Mouse (Mus musculus): ENCODE results near the gene Trpd52l3. TPM values are rescaled to one million over a fixed set of nuclear protein-coding genes. Genes with fewer than 3 reads are reported as not detected.

Trpd52l3 gene
- total and polyA plus RNA-seq, 3 experiments, result not detected

DNA sequence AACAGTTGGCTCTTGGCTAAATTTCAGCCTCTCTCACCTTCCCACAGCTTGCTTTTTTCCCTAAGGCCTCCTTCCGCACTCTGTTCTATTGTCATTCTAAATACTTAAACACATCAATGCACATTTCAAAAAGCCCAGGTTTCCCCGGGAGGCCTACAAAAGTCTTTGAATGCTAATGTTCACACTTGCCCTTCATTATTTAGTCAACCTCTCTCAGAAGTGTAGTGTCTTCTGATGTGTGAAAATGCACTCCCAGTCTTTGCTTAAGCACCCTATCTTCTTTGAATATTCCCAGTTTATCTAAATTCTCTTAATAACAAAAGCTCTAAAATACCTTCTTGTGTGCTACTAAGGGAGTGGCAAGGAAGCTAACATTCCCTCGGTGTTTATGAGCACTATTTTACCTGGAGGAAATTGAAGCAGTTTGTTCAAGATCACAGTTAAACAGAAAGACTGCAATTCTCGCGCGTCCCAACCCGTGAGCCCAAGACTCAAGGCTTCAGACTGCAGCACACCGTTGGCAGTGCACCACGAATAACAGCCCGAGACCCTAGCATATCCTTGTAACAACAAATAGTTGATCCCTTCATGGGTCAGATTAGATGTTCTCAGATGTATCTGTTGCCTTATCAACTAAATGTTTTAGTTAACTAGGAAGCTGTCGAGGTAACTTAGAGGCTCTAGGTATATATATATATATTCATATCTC lies 25.6 kb downstream of the Trpd52l3 start:
- Histone ChIP-seq H3K4me3 (replicated peaks in 1 of 3; ENCODE audit: low read depth in 2 of 3, low read length in 2 of 3, poor library complexity in 1 of 3) (no peak overlapping the region), H3K4me1 (ENCODE audit: control insufficient read depth in 1 of 2, insufficient read depth in 2 of 2) (peaks cover 3 to 33% of the 10 kb centered on the region in 2 experiments; a peak in 2 of 4 replicates), H3K27me3 (replicated peaks) (no peaks in the 10 kb centered on the region), H3K4me2 (ENCODE audit: insufficient read depth, low read depth, poor library complexity, severe bottlenecking) (no peak overlapping the region), H3K79me2 (replicated peaks; ENCODE audit: control insufficient read depth, extremely low read depth, insufficient read depth, poor library complexity, severe bottlenecking) (peaks cover 31% of the 10 kb centered on the region), H3K9me3 (replicated peaks; ENCODE audit: low read length) (peaks cover 4% of the 10 kb centered on the region), H3K27ac (ENCODE audit: insufficient read depth, low read depth) (peak overlapping the region; percentile 21; the same call in 1 of the 2 replicates), H3K9ac (ENCODE audit: insufficient read depth, low read depth) (no peak overlapping the region), H3K36me3 (replicated peaks in 1 of 2; ENCODE audit: control insufficient read depth in 1 of 2, insufficient read depth in 1 of 2, low read length in 1 of 2) (no peaks in the 10 kb centered on the region)
- no peak for DNase-seq (ENCODE audit: extremely low read depth)
- dilution Hi-C loops (cut with MboI; ENCODE audit: extremely low pct_ligation_motif_present, extremely low pct_unique_long_range_greater_than_20kb, low sequenced_read_pairs) (no loop called here), in situ Hi-C loops (cut with MboI; ENCODE audit: low pct_ligation_motif_present, low pct_unique_long_range_greater_than_20kb, low sequenced_read_pairs) (no loop called here)
- TF ChIP-seq E2F4 (IDR thresholded peaks at IDR 0.05; ENCODE audit: insufficient replicate concordance, low read depth, low read length) (no peak), TCF12 (IDR thresholded peaks at IDR 0.05; ENCODE audit: low read depth, low read length) (no peak), ZC3H11A (IDR thresholded peaks at IDR 0.05; ENCODE audit: low read depth, low read length) (no peak), UBTF (IDR thresholded peaks at IDR 0.05; ENCODE audit: low read depth, low read length) (no peak), USF2 (conservative IDR thresholded peaks at IDR 0.05; ENCODE audit: low read depth, low read length) (no peak), POLR2A (IDR thresholded peaks at IDR 0.05; ENCODE audit: low read depth, low read length) (no peak), CHD2 (IDR thresholded peaks at IDR 0.05; ENCODE audit: low read length) (no peak)

DNA sequence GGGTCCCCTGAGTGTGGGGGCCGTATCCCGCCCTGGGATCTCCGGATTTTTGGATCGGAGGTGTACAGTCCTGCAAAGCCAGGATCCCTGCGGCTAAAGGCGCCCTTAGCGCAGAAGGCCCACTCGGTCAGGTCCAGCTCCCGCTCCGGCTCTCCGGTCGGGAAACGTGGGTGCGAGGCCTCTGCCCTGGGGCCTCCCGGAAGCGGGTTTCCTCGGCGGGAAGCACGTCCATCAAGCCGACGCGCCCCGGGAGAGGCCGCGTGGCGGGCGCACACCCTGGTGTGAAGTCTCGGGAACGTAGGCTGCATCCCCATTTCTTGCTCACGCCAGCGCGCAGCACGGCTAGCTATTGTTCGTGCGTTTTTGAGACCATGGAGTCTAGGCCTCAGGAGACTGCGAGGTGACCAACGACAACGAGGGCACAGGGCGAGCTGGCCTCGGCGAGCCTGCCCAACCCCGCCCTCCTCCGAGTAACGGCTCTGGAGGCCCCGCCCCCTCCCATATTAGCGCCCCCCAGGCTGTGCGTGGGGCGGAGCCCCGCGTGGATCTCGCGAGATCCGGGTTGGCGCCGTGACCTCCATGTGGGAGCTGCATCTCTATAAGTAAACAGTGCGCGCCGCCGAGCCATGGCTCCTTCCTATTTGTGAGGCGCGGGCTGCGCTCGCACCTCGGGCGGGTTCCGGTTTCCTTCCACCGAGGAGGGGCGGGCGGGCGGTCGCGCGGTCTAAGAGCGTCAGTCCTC lies 26.5 kb downstream of the Trpd52l3 start, which contains the start of gene Uhrf2:
Gene Uhrf2, plus strand, starts transcription at position 620 of the 742 bp plus-strand sequence.
- peak; percentile 86 for DNase-seq (ENCODE audit: extremely low read depth)
- Histone ChIP-seq H3K36me3 (replicated peaks in 1 of 2; ENCODE audit: control insufficient read depth in 1 of 2, insufficient read depth in 1 of 2, low read length in 1 of 2) (no peaks in the 10 kb centered on the region), H3K4me3 (replicated peaks in 1 of 3; ENCODE audit: low read depth in 2 of 3, low read length in 2 of 3, poor library complexity in 1 of 3) (peak within 1 kb of the TSS; percentile 64 to 97 (median 96)), H3K9ac (ENCODE audit: insufficient read depth, low read depth) (peak within 1 kb of the TSS; percentile 95), H3K4me2 (ENCODE audit: insufficient read depth, low read depth, poor library complexity, severe bottlenecking) (peak within 1 kb of the TSS; percentile 98), H3K9me3 (replicated peaks; ENCODE audit: low read length) (peaks cover 4% of the 10 kb centered on the region), H3K79me2 (replicated peaks; ENCODE audit: control insufficient read depth, extremely low read depth, insufficient read depth, poor library complexity, severe bottlenecking) (peaks cover 40% of the 10 kb centered on the region), H3K27ac (ENCODE audit: insufficient read depth, low read depth) (peak within 1 kb of the TSS; percentile 26; the same call in 1 of the 2 replicates), H3K27me3 (replicated peaks) (no peaks in the 10 kb centered on the region), H3K4me1 (ENCODE audit: control insufficient read depth in 1 of 2, insufficient read depth in 2 of 2) (peaks cover 3 to 38% of the 10 kb centered on the region in 2 experiments; a peak in 2 of 4 replicates)
- in situ Hi-C loops (cut with MboI; ENCODE audit: low pct_ligation_motif_present, low pct_unique_long_range_greater_than_20kb, low sequenced_read_pairs), result loop anchor here (10.0 kb wide), 1 partner anchor 85 kb away; no protein-coding TSS in a partner anchor
- dilution Hi-C loops (cut with MboI; ENCODE audit: extremely low pct_ligation_motif_present, extremely low pct_unique_long_range_greater_than_20kb, low sequenced_read_pairs), result no loop called here
- peak; percentile 69 for TF ChIP-seq TBP (conservative IDR thresholded peaks at IDR 0.05; ENCODE audit: low read depth, low read length)
- peak; percentile 82 for TF ChIP-seq POLR2A (IDR thresholded peaks at IDR 0.05; ENCODE audit: low read depth, low read length)
- peak; percentile 55; the same call in 1 of the 2 replicates for TF ChIP-seq SIN3A (IDR thresholded peaks at IDR 0.05; ENCODE audit: low read length)
- 0 out of 2 replicates have a peak, but pooled peaks have one; percentile 57 for TF ChIP-seq ZMIZ1 (IDR thresholded peaks at IDR 0.05; ENCODE audit: low read depth, low read length)
- TF ChIP-seq NELFE (IDR thresholded peaks at IDR 0.05; ENCODE audit: low read depth, low read length), result peak; percentile 74
- TF ChIP-seq ELF1 (IDR thresholded peaks at IDR 0.05; ENCODE audit: low read depth, low read length), result peak; percentile 73
- TF ChIP-seq ZKSCAN1 (IDR thresholded peaks at IDR 0.05; ENCODE audit: borderline replicate concordance, low read depth, low read length), result no peak
- TF ChIP-seq USF2 (conservative IDR thresholded peaks at IDR 0.05; ENCODE audit: low read depth, low read length), result no peak
- no peak for TF ChIP-seq UBTF (IDR thresholded peaks at IDR 0.05; ENCODE audit: low read depth, low read length)
- TF ChIP-seq IRF4 (IDR thresholded peaks at IDR 0.05; ENCODE audit: low read depth, low read length), result peak; percentile 55; the same call in 1 of the 2 replicates
- TF ChIP-seq USF1 (IDR thresholded peaks at IDR 0.05; ENCODE audit: low read depth, low read length), result 0 out of 2 replicates have a peak, but pooled peaks have one; percentile 1
- TF ChIP-seq TCF12 (IDR thresholded peaks at IDR 0.05; ENCODE audit: low read depth, low read length), result peak; percentile 65
- peak; percentile 71 for TF ChIP-seq MXI1 (IDR thresholded peaks at IDR 0.05; ENCODE audit: low read depth, low read length)
- TF ChIP-seq MAZ (IDR thresholded peaks at IDR 0.05; ENCODE audit: low read depth, low read length), result no peak
- TF ChIP-seq HCFC1 (IDR thresholded peaks at IDR 0.05; ENCODE audit: low read depth, low read length), result peak; percentile 70
- TF ChIP-seq MAX (IDR thresholded peaks at IDR 0.05; ENCODE audit: low read length), result peak; percentile 70; the same call in 1 of the 2 replicates
- TF ChIP-seq CHD2 (IDR thresholded peaks at IDR 0.05; ENCODE audit: low read length), result peak; percentile 100
